Comparison of ENCODE assay signal across 13 mouse cellular contexts in the genomic region with DNA sequence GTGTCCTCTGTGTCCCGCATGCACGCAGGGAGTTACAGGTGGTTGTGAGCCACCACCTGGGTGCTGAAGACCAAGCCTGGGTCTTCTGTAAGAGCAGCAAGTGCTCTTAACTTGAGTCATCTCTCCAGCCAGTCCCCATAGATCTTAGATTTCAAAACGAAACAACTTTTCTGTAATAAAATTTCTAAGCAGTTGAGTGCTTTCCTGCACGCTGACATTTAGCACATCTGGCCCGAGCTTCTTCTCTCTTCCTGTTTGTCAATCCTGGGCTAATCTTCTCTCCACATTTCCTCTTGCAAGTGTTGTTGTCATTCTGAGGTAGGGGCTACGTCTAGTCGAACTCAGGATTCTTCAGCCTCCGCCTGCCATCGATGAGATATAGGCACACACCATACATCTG. TPM values are rescaled to one million over a fixed set of nuclear protein-coding genes. Genes with fewer than 3 reads are reported as not detected.
A peak's percentile ranks its signal among the peaks of the same experiment; 100 is the strongest.
DNase-seq lines count a peak whose midpoint lies in the region; ATAC-seq lines count a peak whose summit lies in the region.
"Had no signal": no experiment of that assay in that cellular context is flagged by ENCODE, and none has a peak within 500 bp of the region (broad histone marks: within the 10 kb centered on the region; RNA-seq: fewer than 3 reads in every experiment).

No protein-coding gene starts in this region.

- no peaks in the 10 kb centered on the region for H3K36me3 ChIP-seq in forebrain, embryonic 12.5 days (replicated peaks)
- no peaks in the 10 kb centered on the region for H3K36me3 ChIP-seq in forebrain, embryonic 11.5 days (ENCODE audit: control insufficient read depth, insufficient read depth, low read length)
- no peaks in the 10 kb centered on the region for H3K36me3 ChIP-seq in lung, embryonic 16.5 days (ENCODE audit: control insufficient read depth, insufficient read depth, low read length)
- no peaks in the 10 kb centered on the region for H3K36me3 ChIP-seq in midbrain, embryonic 16.5 days (ENCODE audit: control insufficient read depth, insufficient read depth, low read length)
- H3K36me3 ChIP-seq: neural tube, embryonic 12.5 days had no signal

- no peaks in the 10 kb centered on the region for H3K27me3 ChIP-seq in forebrain, embryonic 12.5 days
- no peaks in the 10 kb centered on the region for H3K27me3 ChIP-seq in forebrain, embryonic 11.5 days (ENCODE audit: control insufficient read depth, insufficient read depth, low read length)
- H3K27me3 ChIP-seq in lung, embryonic 16.5 days (ENCODE audit: control insufficient read depth, insufficient read depth, low read depth, low read length): no peaks in the 10 kb centered on the region
- H3K27me3 ChIP-seq in midbrain, embryonic 16.5 days (ENCODE audit: control insufficient read depth, insufficient read depth, low read depth, low read length): no peaks in the 10 kb centered on the region
- H3K27me3 ChIP-seq: neural tube, embryonic 12.5 days had no signal

- peaks cover 39% of the 10 kb centered on the region for H3K4me1 ChIP-seq in forebrain, embryonic 12.5 days
- H3K4me1 ChIP-seq in forebrain, embryonic 11.5 days (replicated peaks; ENCODE audit: control insufficient read depth, insufficient read depth, low read length): peaks cover 9% of the 10 kb centered on the region
- H3K4me1 ChIP-seq in lung, embryonic 16.5 days (replicated peaks; ENCODE audit: control insufficient read depth, insufficient read depth, low read length): peaks cover 29% of the 10 kb centered on the region
- H3K4me1 ChIP-seq in midbrain, embryonic 16.5 days (ENCODE audit: control insufficient read depth, insufficient read depth, low read length): peaks cover 13% of the 10 kb centered on the region

- DNase-seq in forebrain, embryonic 11.5 days (ENCODE audit: low spot score): no peak
- no peak for DNase-seq in lung, postnatal 36 days
- no peak for DNase-seq in right cerebral cortex, postnatal 4 days
- no peak for DNase-seq in layer of hippocampus, adult 11-12 months (ENCODE audit: low spot score)
- DNase-seq: cerebellum, postnatal 36 days; gastrocnemius, postnatal 14 days; kidney, adult 8-10 months; lung, adult 18-20 months had no signal

- H3K27ac ChIP-seq in forebrain, embryonic 12.5 days: 0 out of 2 replicates have a peak overlapping the region, but pooled peaks have one; percentile 31
- H3K27ac ChIP-seq in forebrain, embryonic 11.5 days (ENCODE audit: low read depth, low read length): no peak overlapping the region
- H3K27ac ChIP-seq in lung, embryonic 16.5 days (ENCODE audit: low read length): peak overlapping the region; percentile 40; the same call in 1 of the 2 replicates
- peak overlapping the region; percentile 36 for H3K27ac ChIP-seq in midbrain, embryonic 16.5 days (ENCODE audit: low read length)
- H3K27ac ChIP-seq: neural tube, embryonic 12.5 days had no signal

- no peak for ATAC-seq in forebrain, embryonic 12.5 days (ENCODE audit: low FRiP score)
- ATAC-seq in forebrain, embryonic 11.5 days (replicated peaks; ENCODE audit: low FRiP score): no peak
- ATAC-seq in lung, embryonic 16.5 days (ENCODE audit: low read depth): no peak
- peak; percentile 35 to 53; a peak in 3 of 4 replicates for ATAC-seq in hematopoietic stem cell, adult 5-6 weeks (replicated peaks in 1 of 2; ENCODE audit: insufficient read depth in 1 of 2, low FRiP score in 2 of 2, low TSS enrichment in 1 of 2, low read depth in 1 of 2, poor library complexity in 2 of 2, severe bottlenecking in 2 of 2)
- no peak for ATAC-seq in midbrain, embryonic 16.5 days

- no peak overlapping the region for H3K9ac ChIP-seq in forebrain, embryonic 12.5 days
- H3K9ac ChIP-seq in forebrain, embryonic 11.5 days (ENCODE audit: low read length): no peak overlapping the region
- no peak overlapping the region for H3K9ac ChIP-seq in lung, embryonic 16.5 days (ENCODE audit: low read length)
- H3K9ac ChIP-seq in midbrain, embryonic 16.5 days (ENCODE audit: low read depth, low read length): no peak overlapping the region
- H3K9ac ChIP-seq: neural tube, embryonic 12.5 days had no signal

- H3K4me3 ChIP-seq in forebrain, embryonic 12.5 days (replicated peaks): no peak overlapping the region
- H3K4me3 ChIP-seq in forebrain, embryonic 11.5 days (ENCODE audit: low read depth, low read length): no peak overlapping the region
- H3K4me3 ChIP-seq in lung, embryonic 16.5 days (ENCODE audit: low read length): no peak overlapping the region
- no peak overlapping the region for H3K4me3 ChIP-seq in midbrain, embryonic 16.5 days (ENCODE audit: low read depth, low read length)
- H3K4me3 ChIP-seq: neural tube, embryonic 12.5 days had no signal

- H3K4me2 ChIP-seq in forebrain, embryonic 12.5 days: no peak overlapping the region
- no peak overlapping the region for H3K4me2 ChIP-seq in forebrain, embryonic 11.5 days (ENCODE audit: low read depth, low read length, severe bottlenecking)
- no peak overlapping the region for H3K4me2 ChIP-seq in lung, embryonic 16.5 days (ENCODE audit: low read depth, low read length)
- no peak overlapping the region for H3K4me2 ChIP-seq in midbrain, embryonic 16.5 days (ENCODE audit: low read length)
- H3K4me2 ChIP-seq: neural tube, embryonic 12.5 days had no signal

- WGBS in forebrain, embryonic 12.5 days: 84% methylated on average over 9 of the region's 9 CpGs
- WGBS in forebrain, embryonic 11.5 days: 86% methylated on average over 9 of the region's 9 CpGs
- WGBS in lung, embryonic 16.5 days: 60% methylated on average over 9 of the region's 9 CpGs
- 80% methylated on average over 9 of the region's 9 CpGs for WGBS in midbrain, embryonic 16.5 days

- H3K9me3 ChIP-seq in forebrain, embryonic 12.5 days: no peaks in the 10 kb centered on the region
- no peaks in the 10 kb centered on the region for H3K9me3 ChIP-seq in forebrain, embryonic 11.5 days (ENCODE audit: control insufficient read depth, low read length)
- no peaks in the 10 kb centered on the region for H3K9me3 ChIP-seq in lung, embryonic 16.5 days (ENCODE audit: control insufficient read depth, low read length)
- no peaks in the 10 kb centered on the region for H3K9me3 ChIP-seq in midbrain, embryonic 16.5 days (replicated peaks; ENCODE audit: control insufficient read depth, low read length, poor library complexity, severe bottlenecking)
- H3K9me3 ChIP-seq: neural tube, embryonic 12.5 days had no signal

RNA-seq across cellular contexts. Expression of gene Jmjd1c, which starts 43.5 kb away (rescaled TPM):
- polyA plus RNA-seq in forebrain, embryonic 12.5 days (2016; fragmentation: Nextera tagmentation; extraction: Ambion mirVana): 50.3 and 58.6 TPM in 2 replicates
- 53.1 and 55.7 TPM in 2 replicates for polyA plus RNA-seq in forebrain, embryonic 11.5 days (2014; fragmentation: Nextera tagmentation; extraction: Ambion mirVana)
- polyA plus RNA-seq in lung, embryonic 16.5 days (2015; fragmentation: Nextera tagmentation; extraction: Ambion mirVana): 28.4 and 29.0 TPM in 2 replicates
- 167 and 227 TPM in 2 replicates for total RNA-seq in hematopoietic stem cell, adult 5-6 weeks (2017)
- polyA plus RNA-seq in midbrain, embryonic 16.5 days (2015; fragmentation: Nextera tagmentation; extraction: Ambion mirVana): 41.7 and 42.3 TPM in 2 replicates

RNA-seq across cellular contexts. Expression of gene Reep3, which starts 44.3 kb away (rescaled TPM):
- 43.8 and 46.9 TPM in 2 replicates for polyA plus RNA-seq in forebrain, embryonic 12.5 days (2016; fragmentation: Nextera tagmentation; extraction: Ambion mirVana)
- polyA plus RNA-seq in forebrain, embryonic 11.5 days (2014; fragmentation: Nextera tagmentation; extraction: Ambion mirVana): 44.6 and 48.4 TPM in 2 replicates
- polyA plus RNA-seq in lung, embryonic 16.5 days (2015; fragmentation: Nextera tagmentation; extraction: Ambion mirVana): 37.9 and 38.6 TPM in 2 replicates
- total RNA-seq in hematopoietic stem cell, adult 5-6 weeks (2017): 19.4 and 20.2 TPM in 2 replicates
- polyA plus RNA-seq in midbrain, embryonic 16.5 days (2015; fragmentation: Nextera tagmentation; extraction: Ambion mirVana): 28.2 and 28.6 TPM in 2 replicates

Comparison
In these comparisons a context has a peak if more than half of its experiments do, and no peak if none do; other contexts are left out.
1. ATAC-seq: peak in hematopoietic stem cell, adult 5-6 weeks (2 of 2); none in forebrain, embryonic 12.5 days (single experiment), forebrain, embryonic 11.5 days (single experiment), lung, embryonic 16.5 days (single experiment) and midbrain, embryonic 16.5 days (single experiment).